Mouse (Mus musculus) lung, adult 2 months (tissue): ENCODE results near the gene Cpt1a. TPM values are rescaled to one million over a fixed set of nuclear protein-coding genes. Genes with fewer than 3 reads are reported as not detected.

Source experiments
- DNase-seq: peaks from one replicate; pipeline ENCODE4 v3.0.0; 2022
- H3K4me1 ChIP-seq: fragments of 200-500 bp; 2 replicates; pipeline ENCODE4 v1.6.1; 2011; ENCODE audit warnings: low read length; ENCODE audit not compliant: control insufficient read depth, insufficient read depth
- H3K4me3 ChIP-seq: fragments of 200-500 bp; replicated peaks from 2 replicates; pipeline ENCODE3; 2011; ENCODE audit warnings: low read depth, mild to moderate bottlenecking, control low read depth, low read length; ENCODE audit errors: extremely low read depth
- CTCF ChIP-seq: fragments of 200-500 bp; IDR thresholded peaks from 2 replicates; pipeline ENCODE4 v1.5.1; 2011; ENCODE audit warnings: mild to moderate bottlenecking, low read length, control low read depth; ENCODE audit not compliant: insufficient read depth
- POLR2A ChIP-seq: fragments of 200-500 bp; IDR thresholded peaks from 2 replicates; pipeline ENCODE4 v1.6.1; 2011; ENCODE audit warnings: low read depth, mild to moderate bottlenecking, control low read depth, low read length, borderline replicate concordance; ENCODE audit errors: extremely low read depth
- WGBS: fragments of 180-500 bp; shearing (Covaris S2); methylation state at CpG from one replicate; pipeline ENCODE4 v1.1.7; 2018; 5-methylcytosine and 5-hydroxymethylcytosine counted together
- polyA plus RNA-seq: library from polyadenylated mRNA; depleted of rRNA; stranded (reverse); fragments of >200 nt; gene quantifications from 2 replicates; pipeline ENCODE4 v1.2.3, GENCODE M21; 2012

Cpt1a gene
- polyA plus RNA-seq, 1 experiment = 126 TPM

- TF ChIP-seq CTCF (no peak), POLR2A (no peak)
- Histone ChIP-seq H3K4me3 (no peak overlapping the region), H3K4me1 (no peaks in the 10 kb centered on the region)
- no peak for DNase-seq
Measured at GRCm38 (mm10) chr19:3297034-3297433, 25.1 kb upstream of the Cpt1a start.

- WGBS = 83% methylated on average over 7 of the region's 7 CpGs
- Histone ChIP-seq H3K4me3 (no peak overlapping the region), H3K4me1 (no peaks in the 10 kb centered on the region)
- no peak for DNase-seq
- TF ChIP-seq POLR2A (no peak), CTCF (no peak)
Measured at GRCm38 (mm10) chr19:3297775-3298174, 24.4 kb upstream of the Cpt1a start.

- H3K4me3 ChIP-seq = no peak overlapping the region
- no peak for TF ChIP-seq POLR2A
- no peak for TF ChIP-seq CTCF
- 53% methylated on average over 4 of the region's 4 CpGs for WGBS
- no peak for DNase-seq
- no peaks in the 10 kb centered on the region for H3K4me1 ChIP-seq
Measured at GRCm38 (mm10) chr19:3304017-3304416, 18.1 kb upstream of the Cpt1a start.

- WGBS = 58% methylated on average over 16 of the region's 16 CpGs
- Histone ChIP-seq H3K4me3 (no peak overlapping the region), H3K4me1 (no peaks in the 10 kb centered on the region)
- TF ChIP-seq CTCF (no peak), POLR2A (no peak)
- no peak for DNase-seq
Measured at GRCm38 (mm10) chr19:3307175-3307949, 14.8 kb upstream of the Cpt1a start.

GRCm38 (mm10) chr19:3319341-3319740 lies 2.8 kb upstream of the Cpt1a start:
- no peak for DNase-seq
- no peak for TF ChIP-seq CTCF
- TF ChIP-seq POLR2A = no peak
- 70% methylated on average over 2 of the region's 2 CpGs for WGBS

GRCm38 (mm10) chr19:3320086-3320485 lies 2.0 kb upstream of the Cpt1a start:
- H3K4me3 ChIP-seq = no peak overlapping the region
- WGBS = 53% methylated on average over 7 of the region's 7 CpGs
- peaks cover 7% of the 10 kb centered on the region for H3K4me1 ChIP-seq
- TF ChIP-seq CTCF (no peak), POLR2A (no peak)
- no peak for DNase-seq

More at GRCm38 (mm10) chr19:3319341-3319740, 2.8 kb upstream of the Cpt1a start:
- no peak overlapping the region for H3K4me3 ChIP-seq
- H3K4me1 ChIP-seq = peaks cover 7% of the 10 kb centered on the region

GRCm38 (mm10) chr19:3320801-3321200 lies 1.3 kb upstream of the Cpt1a start:
- TF ChIP-seq CTCF = peak; percentile 50
- no peak for TF ChIP-seq POLR2A
- Histone ChIP-seq H3K4me3 (no peak overlapping the region), H3K4me1 (peaks cover 7% of the 10 kb centered on the region)
- WGBS = 74% methylated on average over 3 of the region's 3 CpGs
- peak; percentile 5 for DNase-seq

- H3K4me1 ChIP-seq = peaks cover 13% of the 10 kb centered on the region
- DNase-seq = peak; percentile 74
- 2% methylated on average over 11 of the region's 11 CpGs for WGBS
- H3K4me3 ChIP-seq = peak overlapping the region; percentile 81
- TF ChIP-seq POLR2A (no peak), CTCF (no peak)
Measured at GRCm38 (mm10) chr19:3321617-3322016, 517 bp upstream of the Cpt1a start.

GRCm38 (mm10) chr19:3323201-3323621 lies 1.1 kb downstream of the Cpt1a start:
- Histone ChIP-seq H3K4me3 (peak overlapping the region; percentile 92), H3K4me1 (peaks cover 15% of the 10 kb centered on the region)
- under 1% methylated on average over 47 of the region's 47 CpGs for WGBS
- TF ChIP-seq CTCF (no peak), POLR2A (peak; percentile 84)
- DNase-seq = peak; percentile 86

GRCm38 (mm10) chr19:3323753-3324270 lies 1.7 kb downstream of the Cpt1a start:
- WGBS = under 1% methylated on average over 34 of the region's 34 CpGs
- peak; percentile 82 for DNase-seq
- Histone ChIP-seq H3K4me3 (peak overlapping the region; percentile 92), H3K4me1 (peaks cover 15% of the 10 kb centered on the region)
- TF ChIP-seq CTCF (no peak), POLR2A (peak; percentile 67; the same call in 1 of the 2 replicates)
